Mouse (Mus musculus): ENCODE data around the gene Gm8857.
"Not testable (repeated sequence)": the region's sequence is repeated elsewhere in the genome, so short reads cannot be mapped to it uniquely, and the experiment has no call there.

Gene Gm8857

GRCm38 (mm10) chr5:10947505-10947904 is at the start of gene Gm8857, which contains the start of gene Gm8871:
Gm8857 (plus strand) TSS chr5:10947807.
Gm8871 (plus strand) TSS chr5:10947805.
- not testable (repeated sequence) for DNase-seq (ENCODE audit: low spot score)

GRCm38 (mm10) chr5:10953512-10953911 is 5.9 kb downstream of the Gm8857 start:
- not testable (repeated sequence) for DNase-seq (ENCODE audit: low spot score)

- DNase-seq (ENCODE audit: low spot score), result not testable (repeated sequence)
Observed at GRCm38 (mm10) chr5:10958057-10958456, 10.4 kb downstream of the Gm8857 start.
